Mouse (Mus musculus) spleen, postnatal 10 days (tissue): ENCODE data around the gene Pla2g4a.

Experiments
- DNase-seq, 2 experiments: peaks; one replicate each; pipeline ENCODE4 v3.0.0; 2021 to 2022; ENCODE audit warnings: low spot score in 2 of 2

Gene Pla2g4a

DNA sequence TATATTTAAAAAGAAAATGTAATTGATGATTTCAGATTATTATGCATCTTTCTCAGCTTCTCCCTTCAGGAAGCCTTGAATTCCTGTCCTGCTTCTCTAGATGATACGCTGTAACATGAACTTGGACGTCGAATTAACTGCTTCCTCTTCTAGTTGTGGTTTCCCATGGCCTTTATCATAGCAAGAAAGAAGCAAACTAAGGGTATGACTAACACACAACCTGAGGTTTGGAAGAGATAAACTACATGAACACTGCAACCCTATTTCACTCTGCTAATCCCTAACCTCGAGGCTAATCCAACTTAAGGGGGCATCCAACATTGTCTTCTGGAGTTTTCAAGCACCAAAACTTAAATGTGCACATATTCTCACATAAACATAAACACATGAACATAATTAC, 23.3 kb downstream of the Pla2g4a start:
- no peak for DNase-seq

- DNase-seq = no peak
Measured at GRCm38 (mm10) chr1:149929140-149929539, 31.9 kb downstream of the Pla2g4a start.

DNA sequence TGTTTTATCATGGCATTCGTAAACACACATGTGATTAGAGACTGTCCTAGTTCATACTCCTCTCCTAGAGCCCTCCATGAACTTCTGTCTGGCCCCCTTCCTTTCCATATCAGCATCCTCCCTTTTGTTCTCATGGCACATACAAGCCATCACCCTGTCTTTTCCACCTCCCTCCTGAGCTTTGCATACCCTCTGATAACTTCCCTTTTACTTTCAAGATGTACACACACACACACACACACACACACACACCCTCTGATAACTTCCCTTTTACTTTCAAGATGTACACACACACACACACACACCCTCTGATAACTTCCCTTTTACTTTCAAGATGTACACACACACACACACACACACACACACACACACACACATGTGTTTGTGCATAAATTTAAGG, 37.4 kb downstream of the Pla2g4a start:
- peak in 1 of 2 experiments; percentile 11 for DNase-seq

- no peak for DNase-seq
Measured at GRCm38 (mm10) chr1:149922219-149922618, 38.9 kb downstream of the Pla2g4a start.

DNA sequence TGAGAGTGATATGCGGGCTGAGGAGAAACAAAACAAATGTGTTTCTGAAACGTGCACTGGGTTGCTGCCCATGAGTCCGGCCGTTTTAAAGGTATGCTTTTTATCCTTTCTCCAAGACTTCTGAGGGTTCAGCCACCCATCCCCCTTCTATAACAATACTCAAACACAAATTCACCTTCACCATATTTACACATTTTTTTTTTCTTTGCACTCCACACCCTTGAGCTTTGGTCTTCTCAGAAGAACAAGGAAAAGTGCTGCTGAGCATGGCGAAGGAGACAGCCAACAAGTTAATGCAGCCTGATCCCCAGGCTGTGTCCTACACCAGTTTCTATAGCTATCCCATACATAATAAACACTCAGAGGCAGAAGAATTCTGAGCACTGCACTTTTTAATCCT, 39.8 kb downstream of the Pla2g4a start:
- DNase-seq = no peak

GRCm38 (mm10) chr1:149919301-149919700, 41.8 kb downstream of the Pla2g4a start:
- no peak for DNase-seq

DNA sequence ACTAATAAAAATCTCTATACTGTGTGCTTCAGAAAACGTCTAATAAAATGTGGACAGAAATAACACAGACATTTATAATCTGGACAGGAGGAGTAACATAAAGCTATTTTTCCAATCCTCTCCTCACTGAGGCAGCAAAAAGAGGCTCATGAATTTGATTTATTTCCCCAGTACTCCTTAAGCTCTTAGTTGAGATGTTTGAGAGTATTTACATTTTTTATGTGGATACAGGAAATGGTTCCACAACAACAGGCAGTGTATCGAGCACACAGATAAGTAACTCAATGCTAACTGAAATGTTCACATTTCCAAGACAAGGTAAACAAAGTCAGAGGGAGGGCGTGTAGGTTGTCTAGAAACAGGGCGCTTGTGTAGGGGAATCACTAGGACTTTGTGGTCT, 48.1 kb downstream of the Pla2g4a start:
- no peak for DNase-seq

DNA sequence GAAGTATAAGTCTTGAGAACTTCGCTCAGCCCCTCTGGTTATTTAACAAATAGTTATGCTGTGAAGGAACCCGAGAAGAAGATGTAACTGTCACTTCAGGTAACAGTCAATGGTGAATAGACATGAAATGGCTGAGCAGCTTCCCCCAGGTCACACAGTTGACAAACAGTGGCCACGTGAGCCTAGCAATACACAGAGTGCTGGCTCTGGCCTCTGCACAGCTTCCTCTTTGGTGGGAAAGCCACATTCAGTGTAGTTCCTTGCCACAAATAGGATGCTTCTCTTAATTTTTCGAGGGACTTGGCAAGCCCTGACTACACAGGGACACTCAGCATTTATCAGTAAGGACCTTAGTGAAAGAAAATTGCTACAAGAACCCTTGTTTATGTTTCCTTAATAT, 50.0 kb downstream of the Pla2g4a start:
- DNase-seq = no peak

GRCm38 (mm10) chr1:149898001-149898625, 63.0 kb downstream of the Pla2g4a start:
- DNase-seq = no peak

GRCm38 (mm10) chr1:149896590-149896989, 64.5 kb downstream of the Pla2g4a start:
- DNase-seq = no peak

GRCm38 (mm10) chr1:149894940-149895339, 66.2 kb downstream of the Pla2g4a start:
- DNase-seq = no peak

DNA sequence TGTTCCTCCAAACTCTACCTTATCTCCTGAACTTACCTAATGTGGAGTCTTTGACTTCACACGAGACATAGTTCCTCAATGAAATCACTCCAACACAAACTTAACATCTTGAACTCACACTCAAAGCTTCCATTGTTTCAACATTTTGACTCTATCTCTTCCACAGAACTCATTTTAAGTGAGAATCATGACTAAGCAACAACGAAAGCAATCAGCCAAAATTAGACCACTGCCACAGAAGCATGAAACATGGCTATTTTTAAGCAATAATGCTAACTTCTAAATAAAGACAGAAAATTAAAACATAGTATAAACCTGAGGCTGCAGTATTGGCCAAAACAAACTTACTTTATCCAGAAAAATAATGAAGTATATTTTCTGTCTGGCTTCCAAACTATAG, 67.2 kb downstream of the Pla2g4a start:
- no peak for DNase-seq

GRCm38 (mm10) chr1:149891057-149891456, 70.0 kb downstream of the Pla2g4a start:
- no peak for DNase-seq

DNA sequence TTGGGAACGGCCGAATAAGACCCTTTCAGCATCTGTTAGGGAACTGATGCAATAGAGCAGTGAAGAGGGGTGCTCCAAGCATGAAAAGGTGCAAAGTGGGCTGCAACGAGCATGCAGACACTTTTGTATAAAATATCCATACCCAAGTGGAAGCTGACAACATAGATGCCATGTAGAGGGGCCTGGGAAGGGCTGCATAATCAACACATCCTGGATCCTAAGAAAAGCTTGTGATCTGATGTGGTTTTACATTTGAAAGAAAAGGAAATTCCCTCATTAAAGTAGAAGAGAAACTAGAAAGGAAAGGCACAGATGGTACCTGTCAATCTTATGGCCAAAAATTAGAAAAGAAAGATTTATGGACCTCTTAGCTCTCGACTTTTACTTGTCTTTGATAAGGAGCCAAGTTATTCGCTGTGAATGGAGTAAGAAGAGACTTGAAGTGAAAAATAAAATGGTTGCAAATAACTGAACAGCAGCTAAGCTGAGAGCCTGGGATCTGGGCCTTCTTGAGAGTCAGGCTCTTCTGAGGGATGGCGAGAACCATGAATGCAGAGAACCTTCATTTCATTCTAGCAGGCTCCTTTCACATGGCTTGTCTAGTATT, 78.6 kb downstream of the Pla2g4a start:
- no peak for DNase-seq

- DNase-seq = no peak
Measured at GRCm38 (mm10) chr1:149878175-149878574, 82.9 kb downstream of the Pla2g4a start.

DNA sequence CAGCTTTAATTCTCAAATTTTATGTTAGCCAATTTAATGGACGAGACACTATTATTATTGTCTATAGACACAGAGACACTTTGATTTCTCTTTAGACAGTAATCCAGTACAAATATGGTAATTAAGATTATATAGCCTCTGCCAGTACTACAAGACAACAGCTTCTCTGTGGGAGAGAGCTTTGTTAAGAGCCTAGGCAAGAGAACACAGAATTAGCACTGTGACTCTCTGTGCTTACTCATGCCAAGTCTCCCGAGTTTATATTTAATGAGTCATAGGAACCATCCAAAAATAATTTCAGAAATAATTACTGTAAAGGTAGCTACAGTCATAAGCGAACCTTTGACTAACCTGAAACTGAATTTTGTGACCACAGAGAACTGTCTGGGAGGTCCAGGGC, 84.6 kb downstream of the Pla2g4a start:
- DNase-seq = no peak

GRCm38 (mm10) chr1:149871625-149872024, 89.5 kb downstream of the Pla2g4a start:
- DNase-seq = no peak

DNA sequence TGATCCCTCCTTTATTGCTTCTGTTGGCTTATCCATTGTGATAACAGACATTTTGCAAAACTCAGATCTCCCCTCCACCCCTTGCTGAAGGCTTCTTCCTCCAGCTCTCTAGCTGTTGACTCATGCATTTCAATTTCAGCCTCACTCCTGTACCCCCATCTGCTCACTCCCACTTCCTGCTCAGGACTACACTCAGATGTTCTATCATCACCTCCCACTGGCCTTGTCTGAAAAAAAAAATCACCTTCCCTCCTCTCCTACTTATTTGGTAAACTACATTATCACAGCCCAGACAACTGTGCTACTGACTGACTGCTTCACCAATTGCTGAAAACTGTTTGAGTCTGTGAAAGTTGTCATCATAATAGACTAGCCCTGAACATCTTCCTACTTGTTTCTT, 93.8 kb downstream of the Pla2g4a start:
- DNase-seq = no peak

DNA sequence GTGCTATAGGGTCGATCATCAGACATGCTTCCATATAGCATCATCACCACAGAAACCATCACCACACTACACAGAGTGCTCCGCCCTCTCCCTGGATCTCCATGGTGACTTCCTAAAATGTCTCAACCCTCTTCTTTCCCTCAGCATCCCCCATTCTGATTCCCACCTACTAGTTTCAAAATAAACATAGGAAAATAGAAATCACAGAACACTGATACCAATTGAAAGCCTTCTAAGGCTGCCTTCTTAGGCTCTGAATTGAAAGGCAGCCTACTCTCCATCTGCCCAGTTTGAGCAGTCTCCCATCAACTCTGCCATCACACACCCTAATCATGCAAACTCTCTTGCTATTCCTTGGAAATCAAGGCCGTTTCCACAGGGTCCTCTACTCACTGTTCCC, 94.9 kb downstream of the Pla2g4a start:
- no peak for DNase-seq

- no peak for DNase-seq
Measured at GRCm38 (mm10) chr1:149862801-149863200, 98.3 kb downstream of the Pla2g4a start.

GRCm38 (mm10) chr1:149862181-149862580, 98.9 kb downstream of the Pla2g4a start:
- DNase-seq = no peak

- no peak for DNase-seq
Measured at GRCm38 (mm10) chr1:149861543-149861942, 99.5 kb downstream of the Pla2g4a start.

- no peak for DNase-seq
Measured at GRCm38 (mm10) chr1:149858734-149859133, 102.4 kb downstream of the Pla2g4a start.

GRCm38 (mm10) chr1:149856720-149857119, 104.4 kb downstream of the Pla2g4a start:
- DNase-seq = peak; percentile 18 to 64
